In the genomic region with DNA sequence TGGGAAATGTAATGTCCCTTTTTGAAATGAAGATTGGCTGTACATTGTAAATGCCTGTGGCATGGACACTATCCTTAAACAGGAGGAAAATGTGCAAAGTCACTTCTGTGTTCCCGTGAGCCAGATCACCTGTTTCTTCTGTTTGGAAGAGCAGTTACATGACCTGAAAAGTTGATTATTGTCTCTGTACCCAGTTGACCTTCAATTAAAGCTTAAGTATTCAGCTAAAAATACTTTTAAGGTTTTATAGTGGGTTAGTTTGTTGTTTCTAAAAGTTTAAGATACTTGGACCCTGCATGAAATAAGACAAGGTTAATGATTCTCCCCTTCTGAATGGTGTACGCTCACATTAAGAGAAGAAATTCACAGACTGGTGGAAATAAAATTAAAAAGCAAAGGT, we compare ENCODE assay signal across 21 mouse cellular contexts. TPM values are rescaled to one million over a fixed set of nuclear protein-coding genes. Genes with fewer than 3 reads are reported as not detected.
A peak's percentile ranks its signal among the peaks of the same experiment; 100 is the strongest.
DNase-seq lines count a peak whose midpoint lies in the region; ATAC-seq and TF ChIP-seq lines count a peak whose summit lies in the region.
"Had no signal": no experiment of that assay in that cellular context is flagged by ENCODE, and none has a peak within 500 bp of the region (broad histone marks: within the 10 kb centered on the region; RNA-seq: fewer than 3 reads in every experiment).

No protein-coding gene starts in this region.

- peak overlapping the region; percentile 74 for H3K27ac ChIP-seq in gastrocnemius, adult 2 months
- H3K27ac ChIP-seq in kidney, adult 2 months (ENCODE audit: insufficient read depth, low read depth, low read length): peak overlapping the region; percentile 80
- H3K27ac ChIP-seq in kidney, embryonic 15.5 days: no peak overlapping the region
- H3K27ac ChIP-seq in liver, postnatal 0 days (ENCODE audit: low read depth): peak overlapping the region; percentile 9; the same call in 1 of the 2 replicates
- H3K27ac ChIP-seq in liver, embryonic 12.5 days: no peak overlapping the region
- H3K27ac ChIP-seq: embryonic facial prominence, embryonic 10.5 days; forebrain, embryonic 13.5 days had no signal

- WGBS in kidney, adult 2 months: 37% methylated on average over 2 of the region's 2 CpGs
- WGBS in kidney, embryonic 15.5 days: 75% methylated on average over 2 of the region's 2 CpGs
- 68% methylated on average over 2 of the region's 2 CpGs for WGBS in liver, postnatal 0 days (ENCODE audit: insufficient replicate concordance)
- WGBS in liver, embryonic 12.5 days (ENCODE audit: insufficient replicate concordance): 71% methylated on average over 2 of the region's 2 CpGs

- no peak for TF ChIP-seq EP300 in liver, postnatal 0 days (IDR thresholded peaks at IDR 0.05; ENCODE audit: low read depth)

- no peaks in the 10 kb centered on the region for H3K27me3 ChIP-seq in kidney, adult 2 months (replicated peaks; ENCODE audit: control insufficient read depth, insufficient read depth, low read length)
- no peaks in the 10 kb centered on the region for H3K27me3 ChIP-seq in kidney, embryonic 15.5 days
- no peaks in the 10 kb centered on the region for H3K27me3 ChIP-seq in liver, postnatal 0 days (ENCODE audit: insufficient read depth, low read length)
- no peaks in the 10 kb centered on the region for H3K27me3 ChIP-seq in liver, embryonic 12.5 days (replicated peaks)
- H3K27me3 ChIP-seq: forebrain, embryonic 13.5 days; heart, embryonic 12.5 days had no signal

- no peaks in the 10 kb centered on the region for H3K9me3 ChIP-seq in kidney, embryonic 15.5 days (replicated peaks)
- no peaks in the 10 kb centered on the region for H3K9me3 ChIP-seq in liver, postnatal 0 days (ENCODE audit: low read length)
- no peaks in the 10 kb centered on the region for H3K9me3 ChIP-seq in liver, embryonic 12.5 days (replicated peaks)
- H3K9me3 ChIP-seq: embryonic facial prominence, embryonic 10.5 days; forebrain, embryonic 13.5 days; G1E; heart, embryonic 12.5 days had no signal

- DNase-seq in gastrocnemius, adult 2 months: no peak
- no peak for DNase-seq in gastrocnemius, postnatal 14 days
- DNase-seq in kidney, adult 2 months: peak; percentile 66
- peak; percentile 42 to 51 for DNase-seq in kidney, postnatal 36 days
- DNase-seq in kidney, adult 18-20 months: no peak
- DNase-seq in liver, postnatal 0 days: no peak
- DNase-seq: adrenal gland, adult 8-10 months; adrenal gland, postnatal 36 days; B cell, adult 2 months; cerebellum, adult 2 months; cerebellum, postnatal 10 days; forebrain, postnatal 0 days; gastrocnemius, postnatal 36 days; heart, adult 18-20 months had no signal

- H3K9ac ChIP-seq in kidney, embryonic 15.5 days: no peak overlapping the region
- no peak overlapping the region; the same call in 1 of the 2 replicates for H3K9ac ChIP-seq in liver, postnatal 0 days (replicated peaks)
- no peak overlapping the region for H3K9ac ChIP-seq in liver, embryonic 12.5 days
- H3K9ac ChIP-seq: forebrain, embryonic 13.5 days; forebrain, postnatal 0 days; heart, embryonic 12.5 days had no signal

- no peak for ATAC-seq in kidney, embryonic 15.5 days (replicated peaks; ENCODE audit: low FRiP score)
- no peak for ATAC-seq in liver, postnatal 0 days
- no peak for ATAC-seq in liver, embryonic 12.5 days
- ATAC-seq: CD4-positive, CD25-positive, alpha-beta regulatory T cell, adult 4 months; forebrain, embryonic 13.5 days; forebrain, postnatal 0 days had no signal

- peaks cover 23% of the 10 kb centered on the region for H3K4me1 ChIP-seq in kidney, adult 2 months (ENCODE audit: control insufficient read depth, insufficient read depth, low read length)
- H3K4me1 ChIP-seq in kidney, embryonic 15.5 days: peaks cover 12% of the 10 kb centered on the region
- H3K4me1 ChIP-seq in liver, postnatal 0 days (ENCODE audit: insufficient read depth): peaks cover 20% of the 10 kb centered on the region
- H3K4me1 ChIP-seq in liver, embryonic 12.5 days: peaks cover 40% of the 10 kb centered on the region

- no peak overlapping the region for H3K4me2 ChIP-seq in kidney, embryonic 15.5 days
- H3K4me2 ChIP-seq in liver, postnatal 0 days (ENCODE audit: low read depth, low read length): no peak overlapping the region
- no peak overlapping the region for H3K4me2 ChIP-seq in liver, embryonic 12.5 days
- H3K4me2 ChIP-seq: forebrain, embryonic 13.5 days; heart, embryonic 12.5 days had no signal

- no peak for TF ChIP-seq POLR2A in kidney, adult 2 months (IDR thresholded peaks at IDR 0.05; ENCODE audit: low read depth, low read length)

- TF ChIP-seq CTCF in gastrocnemius, adult 2 months (IDR thresholded peaks at IDR 0.05): no peak
- no peak for TF ChIP-seq CTCF in kidney, adult 2 months (conservative IDR thresholded peaks at IDR 0.05; ENCODE audit: insufficient read depth, insufficient read length, low read depth, low read length)
- no peak for TF ChIP-seq CTCF in liver, postnatal 0 days (IDR thresholded peaks at IDR 0.05; ENCODE audit: low read depth)

- no peak overlapping the region for H3K4me3 ChIP-seq in gastrocnemius, adult 2 months
- no peak overlapping the region for H3K4me3 ChIP-seq in kidney, adult 2 months (ENCODE audit: insufficient read depth, low read depth, low read length)
- no peak overlapping the region for H3K4me3 ChIP-seq in kidney, embryonic 15.5 days (replicated peaks)
- H3K4me3 ChIP-seq in liver, postnatal 0 days (ENCODE audit: low read depth, low read length): no peak overlapping the region
- no peak overlapping the region for H3K4me3 ChIP-seq in liver, embryonic 12.5 days
- H3K4me3 ChIP-seq: embryonic facial prominence, embryonic 10.5 days; forebrain, embryonic 13.5 days; heart, embryonic 12.5 days had no signal

- intact Hi-C loops in gastrocnemius, adult 2 months (cut with DNase I): no loop called here
- intact Hi-C loops in gastrocnemius, postnatal 14 days (cut with DNase I; ENCODE audit: low total_unique reads): loop anchor here (10.0 kb wide), 1 partner anchor 234 kb away; no protein-coding TSS in a partner anchor

- peaks cover 2% of the 10 kb centered on the region; the same call in 1 of the 2 replicates for H3K36me3 ChIP-seq in kidney, adult 2 months (ENCODE audit: control insufficient read depth, insufficient read depth, low read length)
- H3K36me3 ChIP-seq in kidney, embryonic 15.5 days: peaks cover 16% of the 10 kb centered on the region
- H3K36me3 ChIP-seq in liver, postnatal 0 days (replicated peaks; ENCODE audit: insufficient read depth, low read length): peaks cover 10% of the 10 kb centered on the region; the same call in 1 of the 2 replicates
- H3K36me3 ChIP-seq in liver, embryonic 12.5 days: peaks cover 36% of the 10 kb centered on the region

RNA-seq across cellular contexts. Expression of gene Arpp19, which starts 3.2 kb away (rescaled TPM):
- 100 to 1,000 TPM; 125 to 160 TPM for total RNA-seq in gastrocnemius, adult 2 months (2021)
- total RNA-seq in gastrocnemius, postnatal 14 days (2021): 100 to 1,000 TPM; 117 to 122 TPM
- polyA plus RNA-seq in kidney, adult 2 months (2012; rRNA removed): 18.2 and 24.6 TPM in 2 replicates
- polyA plus RNA-seq in kidney, embryonic 15.5 days (2015; fragmentation: Nextera tagmentation; extraction: Ambion mirVana): 283 and 322 TPM in 2 replicates
- polyA plus RNA-seq in liver, postnatal 0 days (2015; fragmentation: Nextera tagmentation; extraction: Ambion mirVana): 187 and 189 TPM in 2 replicates
- polyA plus RNA-seq in liver, embryonic 12.5 days (2016; fragmentation: Nextera tagmentation; extraction: Ambion mirVana): 232 and 236 TPM in 2 replicates

RNA-seq across cellular contexts. Expression of gene Myo5a, which starts 30.2 kb away (rescaled TPM):
- 10 to 100 TPM in 1 of 2 experiments, 1 to 10 TPM in 1; 7.2 to 12.1 TPM for total RNA-seq in gastrocnemius, adult 2 months (2021)
- total RNA-seq in gastrocnemius, postnatal 14 days (2021): 10 to 100 TPM; 12.2 to 14.1 TPM
- 14.0 and 19.8 TPM in 2 replicates for polyA plus RNA-seq in kidney, adult 2 months (2012; rRNA removed)
- polyA plus RNA-seq in kidney, embryonic 15.5 days (2015; fragmentation: Nextera tagmentation; extraction: Ambion mirVana): 14.8 and 16.1 TPM in 2 replicates
- 1.2 and 1.3 TPM in 2 replicates for polyA plus RNA-seq in liver, postnatal 0 days (2015; fragmentation: Nextera tagmentation; extraction: Ambion mirVana)
- polyA plus RNA-seq in liver, embryonic 12.5 days (2016; fragmentation: Nextera tagmentation; extraction: Ambion mirVana): 3.8 and 3.9 TPM in 2 replicates

Comparison
In these comparisons a context has a peak if more than half of its experiments do, and no peak if none do; other contexts are left out.
1. DNase-seq: peak in kidney, adult 2 months (single experiment) and kidney, postnatal 36 days (2 of 2); none in gastrocnemius, adult 2 months (single experiment), gastrocnemius, postnatal 14 days (single experiment), kidney, adult 18-20 months (single experiment) and liver, postnatal 0 days (single experiment).
2. H3K27ac ChIP-seq: peak in gastrocnemius, adult 2 months (single experiment), kidney, adult 2 months (single experiment) and liver, postnatal 0 days (single experiment); none in kidney, embryonic 15.5 days (single experiment) and liver, embryonic 12.5 days (single experiment).